Mouse (Mus musculus) lung, postnatal 0 days (tissue): Measurements from ENCODE around the gene Efcab11. TPM values are rescaled to one million over a fixed set of nuclear protein-coding genes. Genes with fewer than 3 reads are reported as not detected.

Experiments used
- ATAC-seq: fragments of 200-750 bp; cut with Nextera tagmentation; 2 replicates; pipeline ENCODE4 v1.8.0; 2017; ENCODE audit warnings: moderate library complexity
- DNase-seq: peaks from one replicate; pipeline ENCODE4 v3.0.0-alpha.2; 2016; ENCODE audit warnings: low spot score
- H3K27ac ChIP-seq: fragments of 300-500 bp; sonication (generic); 2 replicates; pipeline ENCODE4 v1.5.1; 2014; ENCODE audit warnings: antibody characterized with exemption, mild to moderate bottlenecking, low read length, mixed read lengths
- H3K27me3 ChIP-seq: fragments of 300-500 bp; sonication (generic); replicated peaks from 2 replicates; pipeline ENCODE4 v1.6.1; 2014; ENCODE audit warnings: low read length, mixed read lengths; ENCODE audit not compliant: insufficient read depth
- H3K36me3 ChIP-seq: fragments of 300-500 bp; sonication (generic); 2 replicates; pipeline ENCODE4 v1.6.1; 2014; ENCODE audit warnings: low read length, mixed read lengths; ENCODE audit not compliant: insufficient read depth
- H3K4me1 ChIP-seq: fragments of 300-500 bp; sonication (generic); 2 replicates; pipeline ENCODE4 v1.6.1; 2014; ENCODE audit warnings: antibody characterized with exemption, low read depth, low read length, mixed read lengths; ENCODE audit not compliant: insufficient read depth
- H3K4me2 ChIP-seq: fragments of 300-500 bp; sonication (generic); replicated peaks from 2 replicates; pipeline ENCODE4 v1.6.1; 2014; ENCODE audit warnings: low read depth, mild to moderate bottlenecking, low read length, moderate library complexity, mixed read lengths
- H3K4me3 ChIP-seq: fragments of 300-500 bp; sonication (generic); 2 replicates; pipeline ENCODE4 v1.5.1; 2014; ENCODE audit warnings: low read depth, low read length
- H3K9ac ChIP-seq: fragments of 300-500 bp; sonication (generic); replicated peaks from 2 replicates; pipeline ENCODE4 v1.6.1; 2014; ENCODE audit warnings: low read depth, mild to moderate bottlenecking
- H3K9me3 ChIP-seq: fragments of 300-500 bp; sonication (generic); 2 replicates; pipeline ENCODE4 v1.6.1; 2016; ENCODE audit warnings: low read length, mixed read lengths
- CTCF ChIP-seq: IDR thresholded peaks from 2 replicates; pipeline ENCODE4 v1.5.1; 2016; ENCODE audit warnings: antibody characterized with exemption, mild to moderate bottlenecking
- EP300 ChIP-seq: IDR thresholded peaks from 2 replicates; pipeline ENCODE4 v1.6.1; 2016; ENCODE audit warnings: antibody characterized with exemption, mild to moderate bottlenecking, control low read depth
- WGBS: fragments of 180-500 bp; shearing (Covaris S2); extraction: QIAGEN DNeasy Blood & Tissue Kit; methylation state at CpG from one replicate; pipeline ENCODE4 v1.1.7; 2014; 5-methylcytosine and 5-hydroxymethylcytosine counted together
- polyA plus RNA-seq: library from polyadenylated mRNA; unstranded; fragments of >200 nt; fragmentation: Nextera tagmentation; extraction: Ambion mirVana; gene quantifications from 2 replicates; pipeline ENCODE4 v1.2.1, GENCODE M21; 2015

Efcab11 gene
- 2.2 and 2.7 TPM in 2 replicates for polyA plus RNA-seq

DNA sequence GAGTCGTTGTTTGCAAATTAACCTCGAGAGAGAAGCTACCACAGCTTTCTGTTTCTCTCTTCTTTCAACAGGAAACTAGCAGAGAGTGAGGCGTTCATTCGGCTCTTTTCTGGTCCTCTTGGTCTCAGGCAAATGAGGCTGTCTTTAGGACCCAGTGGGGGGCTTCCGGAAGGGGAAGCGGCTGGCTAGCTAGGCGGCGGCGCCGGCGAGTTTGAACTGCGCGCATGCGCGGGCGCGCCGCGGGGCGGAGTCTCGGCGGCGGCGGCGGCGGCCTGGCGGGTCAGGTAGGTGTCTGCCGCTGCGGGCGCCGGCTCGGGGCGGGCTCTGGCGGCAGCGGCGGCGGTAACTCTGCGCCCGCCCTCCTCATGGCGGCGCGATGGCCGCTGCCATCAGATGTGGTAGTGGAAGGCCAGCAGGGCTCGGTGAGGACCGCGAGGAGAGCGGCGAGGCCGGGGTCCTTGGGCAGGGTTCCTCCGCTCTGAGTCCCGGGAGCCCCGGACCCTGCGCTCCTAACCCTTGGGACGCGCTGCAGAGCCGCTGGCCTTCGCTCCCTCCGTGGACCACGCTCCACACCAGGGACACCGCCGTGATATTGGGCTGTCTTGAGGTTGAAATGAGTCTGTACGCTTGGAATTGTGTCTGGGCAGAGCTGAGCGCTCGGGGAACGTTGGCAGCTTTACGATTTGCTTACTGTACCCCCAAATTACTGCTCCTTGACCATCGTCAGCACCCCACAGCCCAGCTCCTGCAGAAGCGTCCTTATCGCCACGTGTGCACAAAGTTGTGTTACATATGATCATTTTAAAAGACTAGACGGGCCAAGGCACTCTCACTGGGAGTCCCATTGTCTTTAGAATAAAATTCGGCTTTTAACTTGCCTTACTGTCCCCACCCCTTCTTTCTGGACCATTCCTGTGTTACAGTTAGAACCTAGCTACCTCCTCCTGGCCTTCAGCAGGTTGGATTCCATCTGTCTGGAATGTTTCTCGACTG, at the start of gene Efcab11, which contains the start of gene Tdp1:
Gene Efcab11 (minus strand): TSS at position 171 of the 993 bp plus-strand sequence.
Gene Tdp1 (plus strand): TSS at position 249 of the 993 bp plus-strand sequence.
- Histone ChIP-seq H3K27ac (peak within 1 kb of the TSS; percentile 74), H3K9me3 (no peaks in the 10 kb centered on the region), H3K9ac (peak within 1 kb of the TSS; percentile 66), H3K27me3 (no peaks in the 10 kb centered on the region), H3K4me1 (no peaks in the 10 kb centered on the region; the same call in 1 of the 2 replicates), H3K36me3 (no peaks in the 10 kb centered on the region), H3K4me2 (peak within 1 kb of the TSS; percentile 91), H3K4me3 (peak within 1 kb of the TSS; percentile 73)
- DNase-seq (peak; percentile 96), ATAC-seq (peak; percentile 91)
- under 1% methylated on average over 69 of the region's 73 CpGs for WGBS
- no peak for TF ChIP-seq EP300
- TF ChIP-seq CTCF, result peak; percentile 36

DNA sequence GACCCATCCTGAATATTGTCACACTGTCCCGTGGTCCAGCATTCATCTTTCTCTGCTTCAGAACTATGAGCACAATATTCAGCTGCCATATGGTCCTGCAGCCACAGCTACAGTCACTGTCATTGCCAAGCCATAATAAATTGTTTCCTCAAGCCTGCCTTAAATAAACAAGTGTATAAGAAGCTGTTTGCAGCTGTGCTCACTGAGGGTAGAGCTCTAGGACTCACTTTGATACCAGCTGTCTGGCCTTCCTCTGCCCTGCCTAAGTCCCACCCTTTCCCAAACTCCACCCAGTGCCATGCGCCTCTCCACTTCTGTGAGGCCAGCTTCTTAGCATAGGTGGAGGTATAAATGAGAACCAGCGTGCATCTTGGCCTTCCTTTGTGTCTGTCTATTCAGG, 49.4 kb upstream of the Efcab11 start:
- peak; percentile 34 for ATAC-seq
- peak; percentile 50 for DNase-seq

GRCm38 (mm10) chr12:99932245-99932644, 48.0 kb upstream of the Efcab11 start:
- no peaks in the 10 kb centered on the region for H3K9me3 ChIP-seq
- DNase-seq (no peak), ATAC-seq (no peak)
- no peaks in the 10 kb centered on the region for H3K36me3 ChIP-seq
- no peak overlapping the region for H3K27ac ChIP-seq
- TF ChIP-seq CTCF (no peak), EP300 (no peak)
- no peak overlapping the region for H3K4me2 ChIP-seq
- no peaks in the 10 kb centered on the region for H3K27me3 ChIP-seq
- H3K4me3 ChIP-seq, result no peak overlapping the region
- H3K4me1 ChIP-seq, result no peaks in the 10 kb centered on the region
- WGBS, result 90% methylated on average over 4 of the region's 4 CpGs
- H3K9ac ChIP-seq, result no peak overlapping the region

More for the DNA sequence above, 49.4 kb upstream of the Efcab11 start:
- WGBS, result 51% methylated on average over 3 of the region's 3 CpGs
- TF ChIP-seq EP300 (no peak), CTCF (no peak)
- H3K4me2 ChIP-seq, result no peak overlapping the region
- no peaks in the 10 kb centered on the region for H3K9me3 ChIP-seq
- H3K9ac ChIP-seq, result no peak overlapping the region
- no peaks in the 10 kb centered on the region for H3K27me3 ChIP-seq
- no peaks in the 10 kb centered on the region for H3K4me1 ChIP-seq
- H3K36me3 ChIP-seq, result no peaks in the 10 kb centered on the region
- no peak overlapping the region for H3K27ac ChIP-seq
- no peak overlapping the region for H3K4me3 ChIP-seq

- WGBS, result 88% methylated on average over 1 of the region's 1 CpGs
- H3K36me3 ChIP-seq, result no peaks in the 10 kb centered on the region
- ATAC-seq, result no peak
- no peak overlapping the region for H3K4me3 ChIP-seq
- no peaks in the 10 kb centered on the region for H3K27me3 ChIP-seq
- H3K9me3 ChIP-seq, result no peaks in the 10 kb centered on the region
- no peak overlapping the region for H3K27ac ChIP-seq
- no peaks in the 10 kb centered on the region for H3K4me1 ChIP-seq
- TF ChIP-seq CTCF (no peak), EP300 (no peak)
- H3K9ac ChIP-seq, result no peak overlapping the region
- no peak for DNase-seq
- no peak overlapping the region for H3K4me2 ChIP-seq
Measured at GRCm38 (mm10) chr12:99929160-99929559, 44.9 kb upstream of the Efcab11 start.

DNA sequence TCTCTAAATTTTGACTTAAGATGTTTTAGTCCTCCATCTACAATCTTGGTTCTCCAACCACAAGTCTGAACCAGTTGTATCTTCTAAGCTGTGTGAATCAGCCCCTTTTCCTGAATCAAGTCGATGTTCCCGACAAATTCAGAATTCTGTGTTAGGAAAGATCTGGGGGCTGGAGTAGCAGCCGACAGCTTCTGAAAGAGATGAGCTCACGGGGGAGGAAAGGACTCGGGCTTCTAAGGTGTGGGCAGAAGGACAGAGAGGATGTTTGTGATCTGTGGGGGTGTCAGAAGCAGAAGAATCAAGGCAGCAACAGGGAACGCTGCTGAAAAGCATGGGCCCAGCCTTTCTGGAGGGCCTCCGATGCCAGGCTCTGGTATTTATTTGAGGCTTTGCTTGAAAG, 44.1 kb upstream of the Efcab11 start:
- 85% methylated on average over 7 of the region's 7 CpGs for WGBS
- Histone ChIP-seq H3K4me3 (no peak overlapping the region), H3K27me3 (no peaks in the 10 kb centered on the region), H3K9ac (no peak overlapping the region), H3K27ac (no peak overlapping the region), H3K4me1 (no peaks in the 10 kb centered on the region), H3K36me3 (no peaks in the 10 kb centered on the region), H3K9me3 (no peaks in the 10 kb centered on the region), H3K4me2 (no peak overlapping the region)
- TF ChIP-seq EP300, result no peak
- TF ChIP-seq CTCF, result no peak
- DNase-seq (no peak), ATAC-seq (no peak)

DNA sequence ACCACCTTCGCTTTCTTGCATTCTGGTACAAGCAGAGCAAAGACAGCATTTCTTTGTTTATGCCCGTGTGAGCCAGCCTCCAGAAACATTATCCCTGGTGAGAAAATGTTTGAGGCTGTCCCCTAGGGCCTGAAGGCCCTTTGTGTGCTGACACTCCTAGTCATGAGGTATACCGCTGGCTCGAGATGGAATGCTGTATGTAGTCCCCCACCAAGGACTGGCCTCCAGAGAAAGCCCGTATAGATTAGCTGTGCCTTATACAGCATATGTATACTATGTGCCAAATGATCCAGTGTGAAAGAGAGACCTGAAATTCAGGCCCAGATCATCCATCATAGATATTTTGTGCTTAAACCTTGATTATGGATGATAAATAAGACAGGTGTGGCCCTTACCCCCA, 39.5 kb upstream of the Efcab11 start:
- H3K9ac ChIP-seq, result no peak overlapping the region
- no peaks in the 10 kb centered on the region for H3K9me3 ChIP-seq
- no peaks in the 10 kb centered on the region for H3K36me3 ChIP-seq
- ATAC-seq (no peak), DNase-seq (no peak)
- H3K4me3 ChIP-seq, result no peak overlapping the region
- H3K4me2 ChIP-seq, result no peak overlapping the region
- no peak overlapping the region for H3K27ac ChIP-seq
- no peaks in the 10 kb centered on the region for H3K4me1 ChIP-seq
- no peaks in the 10 kb centered on the region for H3K27me3 ChIP-seq
- TF ChIP-seq EP300, result no peak
- TF ChIP-seq CTCF, result no peak
- WGBS, result 78% methylated on average over 5 of the region's 5 CpGs
